In genomic region chr9:66919981-66920380, GRCm38 (mm10) we compare ENCODE assay signal across 8 mouse cellular contexts. TPM values are rescaled to one million over a fixed set of nuclear protein-coding genes. Genes with fewer than 3 reads are reported as not detected.
A peak's percentile ranks its signal among the peaks of the same experiment; 100 is the strongest.
DNase-seq lines count a peak whose midpoint lies in the region; ATAC-seq lines count a peak whose summit lies in the region.

No protein-coding gene starts in this region.

- peak overlapping the region; percentile 75 for H3K4me2 ChIP-seq in hindbrain, embryonic 16.5 days (ENCODE audit: low read length)

- H3K4me1 ChIP-seq in hindbrain, embryonic 16.5 days (ENCODE audit: control insufficient read depth, insufficient read depth, low read depth, low read length): peaks cover 8% of the 10 kb centered on the region

- H3K27ac ChIP-seq in hindbrain, embryonic 16.5 days (ENCODE audit: low read depth, low read length): peak overlapping the region; percentile 65

- H3K27me3 ChIP-seq in hindbrain, embryonic 16.5 days (replicated peaks; ENCODE audit: control insufficient read depth, insufficient read depth, low read length): no peaks in the 10 kb centered on the region

- H3K36me3 ChIP-seq in hindbrain, embryonic 16.5 days (ENCODE audit: control insufficient read depth, insufficient read depth, low read length): no peaks in the 10 kb centered on the region

- no peaks in the 10 kb centered on the region for H3K9me3 ChIP-seq in hindbrain, embryonic 16.5 days (ENCODE audit: control insufficient read depth, low read length)

- WGBS in hindbrain, embryonic 16.5 days: 0% methylated on average over 14 of the region's 14 CpGs

- peak overlapping the region; percentile 85 for H3K4me3 ChIP-seq in hindbrain, embryonic 16.5 days (ENCODE audit: low read length)

- DNase-seq in embryo, embryonic 11 days: peak; percentile 61
- DNase-seq in embryo, embryonic 9.5 days (ENCODE audit: extremely low spot score): no peak
- peak; percentile 24 for DNase-seq in thymus, postnatal 14 days
- no peak for DNase-seq in thymus, postnatal 10 days (ENCODE audit: low spot score in 2 of 2)
- peak; percentile 31 for DNase-seq in lung, postnatal 36 days
- DNase-seq in right cerebral cortex, postnatal 14 days: no peak
- no peak for DNase-seq in yolk sac, embryonic 10.5 days (ENCODE audit: low spot score)

- peak overlapping the region; percentile 50 for H3K9ac ChIP-seq in hindbrain, embryonic 16.5 days (ENCODE audit: low read depth, low read length)

- peak; percentile 63 for ATAC-seq in hindbrain, embryonic 16.5 days

RNA-seq across cellular contexts. Expression of gene Rab8b, which starts 0.5 kb away (rescaled TPM):
- polyA plus RNA-seq in hindbrain, embryonic 16.5 days (2015; fragmentation: Nextera tagmentation; extraction: Ambion mirVana): 36.2 and 40.4 TPM in 2 replicates

RNA-seq across cellular contexts. Expression of gene Rps27l, which starts 25.9 kb away (rescaled TPM):
- polyA plus RNA-seq in hindbrain, embryonic 16.5 days (2015; fragmentation: Nextera tagmentation; extraction: Ambion mirVana): 204 and 212 TPM in 2 replicates

RNA-seq across cellular contexts. Expression of gene Lactb, which starts 55.3 kb away (rescaled TPM):
- 12.1 and 12.3 TPM in 2 replicates for polyA plus RNA-seq in hindbrain, embryonic 16.5 days (2015; fragmentation: Nextera tagmentation; extraction: Ambion mirVana)

Comparison
In these comparisons a context has a peak if more than half of its experiments do, and no peak if none do; other contexts are left out.
1. DNase-seq: peak in embryo, embryonic 11 days (single experiment), thymus, postnatal 14 days (single experiment) and lung, postnatal 36 days (single experiment); none in embryo, embryonic 9.5 days (single experiment), thymus, postnatal 10 days (0 of 2), right cerebral cortex, postnatal 14 days (single experiment) and yolk sac, embryonic 10.5 days (single experiment).